Comparison of ENCODE assay signal across 10 mouse cellular contexts in genomic region chr12:112541483-112542091, GRCm38 (mm10). TPM values are rescaled to one million over a fixed set of nuclear protein-coding genes. Genes with fewer than 3 reads are reported as not detected.
A peak's percentile ranks its signal among the peaks of the same experiment; 100 is the strongest.
DNase-seq lines count a peak whose midpoint lies in the region; ATAC-seq and TF ChIP-seq lines count a peak whose summit lies in the region.
"Had no signal": no experiment of that assay in that cellular context is flagged by ENCODE, and none has a peak within 500 bp of the region (broad histone marks: within the 10 kb centered on the region; RNA-seq: fewer than 3 reads in every experiment).

No protein-coding gene starts in this region.

- no peak for TF ChIP-seq POLR2A in brain, embryonic 14.5 days (IDR thresholded peaks at IDR 0.05; ENCODE audit: borderline replicate concordance, extremely low read depth, insufficient read depth, insufficient read length, poor library complexity, severe bottlenecking)

- WGBS in kidney, postnatal 0 days: 65% methylated on average over 8 of the region's 8 CpGs
- 6% methylated on average over 8 of the region's 8 CpGs for WGBS in forebrain, embryonic 13.5 days
- WGBS in midbrain, embryonic 10.5 days: 31% methylated on average over 8 of the region's 8 CpGs
- 65% methylated on average over 8 of the region's 8 CpGs for WGBS in liver, embryonic 12.5 days (ENCODE audit: insufficient replicate concordance)

- no peak for TF ChIP-seq CTCF in kidney, postnatal 0 days (IDR thresholded peaks at IDR 0.05; ENCODE audit: low read depth)
- TF ChIP-seq CTCF in brain, embryonic 14.5 days (IDR thresholded peaks at IDR 0.05; ENCODE audit: borderline replicate concordance, extremely low read depth, insufficient read depth, insufficient read length): no peak

- no peak overlapping the region for H3K4me2 ChIP-seq in kidney, postnatal 0 days (ENCODE audit: low read length)
- peak overlapping the region; percentile 34 for H3K4me2 ChIP-seq in forebrain, embryonic 13.5 days
- no peak overlapping the region for H3K4me2 ChIP-seq in liver, embryonic 12.5 days

- no peak for DNase-seq in kidney, postnatal 0 days (ENCODE audit: low spot score)
- no peak for DNase-seq in kidney, adult 11 months
- DNase-seq in brain, embryonic 14.5 days (ENCODE audit: low read depth): peak; percentile 97
- peak; percentile 23 for DNase-seq in midbrain, embryonic 10.5 days (ENCODE audit: low spot score)
- DNase-seq: heart, adult 2 months; lung, adult 18-20 months had no signal

- no peaks in the 10 kb centered on the region for H3K27me3 ChIP-seq in kidney, postnatal 0 days (ENCODE audit: insufficient read depth, low read length)
- 0 out of 2 replicates have a peak, but pooled peaks cover 2% of the 10 kb centered on the region for H3K27me3 ChIP-seq in forebrain, embryonic 13.5 days
- peaks cover 33% of the 10 kb centered on the region for H3K27me3 ChIP-seq in midbrain, embryonic 10.5 days (ENCODE audit: low read depth, poor library complexity, severe bottlenecking)
- peaks cover 16% of the 10 kb centered on the region; the same call in 1 of the 2 replicates for H3K27me3 ChIP-seq in liver, embryonic 12.5 days (replicated peaks)

- H3K4me3 ChIP-seq in kidney, postnatal 0 days (replicated peaks; ENCODE audit: low read depth, low read length): no peak overlapping the region
- H3K4me3 ChIP-seq in forebrain, embryonic 13.5 days: no peak overlapping the region
- H3K4me3 ChIP-seq in midbrain, embryonic 10.5 days: no peak overlapping the region; the same call in 1 of the 2 replicates
- H3K4me3 ChIP-seq in liver, embryonic 12.5 days: no peak overlapping the region
- H3K4me3 ChIP-seq: heart, adult 2 months had no signal

- H3K27ac ChIP-seq in kidney, postnatal 0 days: peak overlapping the region; percentile 54; the same call in 1 of the 2 replicates
- peak overlapping the region; percentile 95 for H3K27ac ChIP-seq in forebrain, embryonic 13.5 days
- H3K27ac ChIP-seq in midbrain, embryonic 10.5 days (replicated peaks): peak overlapping the region; percentile 80
- H3K27ac ChIP-seq in liver, embryonic 12.5 days: no peak overlapping the region
- H3K27ac ChIP-seq: heart, adult 2 months had no signal

- no peaks in the 10 kb centered on the region for H3K9me3 ChIP-seq in kidney, postnatal 0 days (replicated peaks; ENCODE audit: low read length)
- H3K9me3 ChIP-seq in forebrain, embryonic 13.5 days (replicated peaks): no peaks in the 10 kb centered on the region
- H3K9me3 ChIP-seq in midbrain, embryonic 10.5 days (replicated peaks): no peaks in the 10 kb centered on the region
- H3K9me3 ChIP-seq in liver, embryonic 12.5 days (replicated peaks): no peaks in the 10 kb centered on the region

- ATAC-seq in kidney, postnatal 0 days (replicated peaks; ENCODE audit: low FRiP score, low read depth): no peak
- ATAC-seq in forebrain, embryonic 13.5 days: peak; percentile 84
- ATAC-seq in liver, embryonic 12.5 days: no peak
- ATAC-seq in inflammation-experienced regulatory T-cells, adult 6 months: no peak
- no peak for ATAC-seq in frontal cortex, adult (ENCODE audit: low TSS enrichment)

- H3K9ac ChIP-seq in kidney, postnatal 0 days (ENCODE audit: low read depth, low read length): no peak overlapping the region
- 0 out of 2 replicates have a peak overlapping the region, but pooled peaks have one; percentile 32 for H3K9ac ChIP-seq in forebrain, embryonic 13.5 days
- no peak overlapping the region for H3K9ac ChIP-seq in liver, embryonic 12.5 days

- H3K4me1 ChIP-seq in kidney, postnatal 0 days (replicated peaks; ENCODE audit: insufficient read depth, low read length): peaks cover 3% of the 10 kb centered on the region; the same call in 1 of the 2 replicates
- peaks cover 56% of the 10 kb centered on the region for H3K4me1 ChIP-seq in forebrain, embryonic 13.5 days
- peaks cover 65% of the 10 kb centered on the region for H3K4me1 ChIP-seq in midbrain, embryonic 10.5 days
- 0 out of 2 replicates have a peak, but pooled peaks cover 7% of the 10 kb centered on the region for H3K4me1 ChIP-seq in liver, embryonic 12.5 days

- H3K36me3 ChIP-seq in kidney, postnatal 0 days (ENCODE audit: insufficient read depth, low read length): no peaks in the 10 kb centered on the region
- H3K36me3 ChIP-seq in forebrain, embryonic 13.5 days (ENCODE audit: poor library complexity, severe bottlenecking): no peaks in the 10 kb centered on the region
- H3K36me3 ChIP-seq in midbrain, embryonic 10.5 days: no peaks in the 10 kb centered on the region
- H3K36me3 ChIP-seq in liver, embryonic 12.5 days: no peaks in the 10 kb centered on the region

RNA-seq across cellular contexts. Expression of gene Tmem179, which starts 25.0 kb away (rescaled TPM):
- polyA plus RNA-seq in kidney, postnatal 0 days (2015; fragmentation: Nextera tagmentation; extraction: Ambion mirVana): 0.25 and 0.27 TPM in 2 replicates
- 56.0 and 57.2 TPM in 2 replicates for polyA plus RNA-seq in brain, embryonic 14.5 days (2012; rRNA removed)
- polyA plus RNA-seq in forebrain, embryonic 13.5 days (2015; fragmentation: Nextera tagmentation; extraction: Ambion mirVana): 23.3 and 30.7 TPM in 2 replicates
- 2.8 and 4.9 TPM in 2 replicates for polyA plus RNA-seq in midbrain, embryonic 10.5 days (2016; fragmentation: Nextera tagmentation; extraction: Ambion mirVana)
- 0.31 and 0.38 TPM in 2 replicates for polyA plus RNA-seq in liver, embryonic 12.5 days (2016; fragmentation: Nextera tagmentation; extraction: Ambion mirVana)
- polyA plus RNA-seq in inflammation-experienced regulatory T-cells, adult 6 months (2017; shearing (Covaris generic)): not detected

RNA-seq across cellular contexts. Expression of gene Inf2, which starts 47.0 kb away (rescaled TPM):
- 2.5 and 3.8 TPM in 2 replicates for polyA plus RNA-seq in kidney, postnatal 0 days (2015; fragmentation: Nextera tagmentation; extraction: Ambion mirVana)
- polyA plus RNA-seq in brain, embryonic 14.5 days (2012; rRNA removed): 7.8 and 8.4 TPM in 2 replicates
- 2.4 and 2.6 TPM in 2 replicates for polyA plus RNA-seq in forebrain, embryonic 13.5 days (2015; fragmentation: Nextera tagmentation; extraction: Ambion mirVana)
- 1.7 and 1.8 TPM in 2 replicates for polyA plus RNA-seq in midbrain, embryonic 10.5 days (2016; fragmentation: Nextera tagmentation; extraction: Ambion mirVana)
- 2.2 and 2.7 TPM in 2 replicates for polyA plus RNA-seq in liver, embryonic 12.5 days (2016; fragmentation: Nextera tagmentation; extraction: Ambion mirVana)
- polyA plus RNA-seq in inflammation-experienced regulatory T-cells, adult 6 months (2017; shearing (Covaris generic)): 10 to 100 TPM in 2 of 3 experiments, 1 to 10 TPM in 1; 9.8 to 12.8 (median 11.9) TPM

RNA-seq across cellular contexts. Expression of gene A530016L24Rik, which starts 52.3 kb away (rescaled TPM):
- polyA plus RNA-seq in kidney, postnatal 0 days (2015; fragmentation: Nextera tagmentation; extraction: Ambion mirVana): 0.36 and 0.43 TPM in 2 replicates
- 0.04 and 0.11 TPM in 2 replicates for polyA plus RNA-seq in brain, embryonic 14.5 days (2012; rRNA removed)
- 0.11 TPM in 1 of 2 replicates, not detected in the other for polyA plus RNA-seq in forebrain, embryonic 13.5 days (2015; fragmentation: Nextera tagmentation; extraction: Ambion mirVana)
- not detected in 2 replicates for polyA plus RNA-seq in midbrain, embryonic 10.5 days (2016; fragmentation: Nextera tagmentation; extraction: Ambion mirVana)
- polyA plus RNA-seq in liver, embryonic 12.5 days (2016; fragmentation: Nextera tagmentation; extraction: Ambion mirVana): not detected in 2 replicates
- polyA plus RNA-seq in inflammation-experienced regulatory T-cells, adult 6 months (2017; shearing (Covaris generic)): not detected

Comparison
In these comparisons a context has a peak if more than half of its experiments do, and no peak if none do; other contexts are left out.
1. DNase-seq: peak in brain, embryonic 14.5 days (single experiment) and midbrain, embryonic 10.5 days (single experiment); none in kidney, postnatal 0 days (single experiment) and kidney, adult 11 months (single experiment).